Mouse (Mus musculus) spleen, adult 18-20 months (tissue): ENCODE measurements around the gene Kalrn.

Source experiments
- DNase-seq, 2 experiments: peaks; one replicate each; pipeline ENCODE4 v3.0.0; 2022; ENCODE audit warnings: mixed read lengths in 2 of 2

Kalrn gene

GRCm38 (mm10) chr16:33927263-33927824 is 646.0 kb downstream of the Kalrn start:
- no peak for DNase-seq

- no peak for DNase-seq
Measured at GRCm38 (mm10) chr16:33923758-33924157, 649.6 kb downstream of the Kalrn start.

GRCm38 (mm10) chr16:33923001-33923316 is 650.4 kb downstream of the Kalrn start:
- DNase-seq, result no peak

- peak; percentile 16 to 25 for DNase-seq
Measured at GRCm38 (mm10) chr16:33922111-33923000, 651.0 kb downstream of the Kalrn start.

GRCm38 (mm10) chr16:33921514-33921913 is 651.8 kb downstream of the Kalrn start:
- DNase-seq, result no peak
